Mouse (Mus musculus) heart, embryonic 10.5 days (tissue): ENCODE measurements around the gene Ppp1cc. TPM values are rescaled to one million over a fixed set of nuclear protein-coding genes. Genes with fewer than 3 reads are reported as not detected.

Source experiments
- DNase-seq: peaks from one replicate; pipeline ENCODE4 v3.0.0-alpha.2; 2017; ENCODE audit warnings: low spot score
- H3K27ac ChIP-seq: fragments of 300-500 bp; sonication (generic); 2 replicates; pipeline ENCODE4 v1.5.1; 2016; ENCODE audit warnings: mild to moderate bottlenecking
- H3K27me3 ChIP-seq: fragments of 300-500 bp; sonication (generic); 2 replicates; pipeline ENCODE4 v1.6.1; 2016; ENCODE audit warnings: mild to moderate bottlenecking; ENCODE audit not compliant: poor library complexity, insufficient read depth, severe bottlenecking
- H3K36me3 ChIP-seq: fragments of 300-500 bp; sonication (generic); 2 replicates; pipeline ENCODE4 v1.6.1; 2016; ENCODE audit warnings: mild to moderate bottlenecking, moderate library complexity
- H3K4me1 ChIP-seq: fragments of 300-500 bp; sonication (generic); 2 replicates; pipeline ENCODE4 v1.6.1; 2016; ENCODE audit warnings: mild to moderate bottlenecking
- H3K4me3 ChIP-seq: fragments of 300-500 bp; sonication (generic); 2 replicates; pipeline ENCODE4 v1.5.1; 2016; ENCODE audit warnings: mild to moderate bottlenecking, moderate library complexity
- H3K9me3 ChIP-seq: fragments of 300-500 bp; sonication (generic); 2 replicates; pipeline ENCODE4 v1.6.1; 2016; ENCODE audit warnings: mild to moderate bottlenecking, moderate library complexity
- WGBS: fragments of 180-500 bp; shearing (Covaris S2); methylation state at CpG from one replicate; pipeline ENCODE4 v1.1.7; 2016; 5-methylcytosine and 5-hydroxymethylcytosine counted together
- polyA plus RNA-seq: library from polyadenylated mRNA; unstranded; fragments of >200 nt; fragmentation: Nextera tagmentation; extraction: Ambion mirVana; gene quantifications from 2 replicates; pipeline ENCODE4 v1.2.1, GENCODE M21; 2016

Gene Ppp1cc
- 243 and 295 TPM in 2 replicates for polyA plus RNA-seq

- Histone ChIP-seq H3K9me3 (no peaks in the 10 kb centered on the region), H3K4me3 (peak within 1 kb of the TSS; percentile 69), H3K4me1 (peaks cover 65% of the 10 kb centered on the region), H3K27me3 (no peaks in the 10 kb centered on the region), H3K36me3 (peaks cover 32% of the 10 kb centered on the region), H3K27ac (peak within 1 kb of the TSS; percentile 95)
- under 1% methylated on average over 53 of the region's 54 CpGs for WGBS
- peak; percentile 97 for DNase-seq
These were observed at the start of gene Ppp1cc for GRCm38 (mm10) chr5:122157827-122158381. Gene Ppp1cc (plus strand): TSS chr5:122158278.

- DNase-seq: peak; percentile 77
- WGBS: 42% methylated on average over 16 of the region's 16 CpGs
- H3K4me1 ChIP-seq: peaks cover 44% of the 10 kb centered on the region
- no peaks in the 10 kb centered on the region; the same call in 1 of the 2 replicates for H3K27me3 ChIP-seq
- peak overlapping the region; percentile 73 for H3K27ac ChIP-seq
- no peaks in the 10 kb centered on the region for H3K9me3 ChIP-seq
- H3K4me3 ChIP-seq: no peak overlapping the region
- H3K36me3 ChIP-seq: peaks cover 31% of the 10 kb centered on the region
These were observed 48.6 kb upstream of the Ppp1cc start for GRCm38 (mm10) chr5:122109325-122110060.

- DNase-seq: no peak
- Histone ChIP-seq H3K36me3 (peaks cover 21% of the 10 kb centered on the region), H3K27ac (no peak overlapping the region), H3K27me3 (no peaks in the 10 kb centered on the region; the same call in 1 of the 2 replicates), H3K9me3 (no peaks in the 10 kb centered on the region), H3K4me3 (no peak overlapping the region), H3K4me1 (peaks cover 39% of the 10 kb centered on the region)
- WGBS: 80% methylated on average over 13 of the region's 13 CpGs
These were observed 47.5 kb upstream of the Ppp1cc start for GRCm38 (mm10) chr5:122110625-122111024.

GRCm38 (mm10) chr5:122111091-122111932 is 46.8 kb upstream of the Ppp1cc start:
- WGBS: 59% methylated on average over 26 of the region's 26 CpGs
- Histone ChIP-seq H3K27me3 (no peaks in the 10 kb centered on the region; the same call in 1 of the 2 replicates), H3K9me3 (no peaks in the 10 kb centered on the region), H3K4me1 (peaks cover 35% of the 10 kb centered on the region), H3K36me3 (peaks cover 14% of the 10 kb centered on the region), H3K4me3 (0 out of 2 replicates have a peak overlapping the region, but pooled peaks have one; percentile 9), H3K27ac (peak overlapping the region; percentile 38; the same call in 1 of the 2 replicates)
- no peak for DNase-seq

- Histone ChIP-seq H3K4me3 (0 out of 2 replicates have a peak overlapping the region, but pooled peaks have one; percentile 9), H3K9me3 (no peaks in the 10 kb centered on the region), H3K27me3 (no peaks in the 10 kb centered on the region; the same call in 1 of the 2 replicates), H3K4me1 (peaks cover 31% of the 10 kb centered on the region), H3K36me3 (peaks cover 8% of the 10 kb centered on the region; the same call in 1 of the 2 replicates), H3K27ac (peak overlapping the region; percentile 38; the same call in 1 of the 2 replicates)
- no peak for DNase-seq
- WGBS: 43% methylated on average over 4 of the region's 4 CpGs
These were observed 46.2 kb upstream of the Ppp1cc start for GRCm38 (mm10) chr5:122111933-122112248.

GRCm38 (mm10) chr5:122113450-122113849 is 44.6 kb upstream of the Ppp1cc start:
- no peaks in the 10 kb centered on the region for H3K36me3 ChIP-seq
- H3K4me3 ChIP-seq: no peak overlapping the region
- no peaks in the 10 kb centered on the region; the same call in 1 of the 2 replicates for H3K27me3 ChIP-seq
- peaks cover 26% of the 10 kb centered on the region for H3K4me1 ChIP-seq
- H3K27ac ChIP-seq: no peak overlapping the region
- no peaks in the 10 kb centered on the region for H3K9me3 ChIP-seq
- no peak for DNase-seq
- 77% methylated on average over 7 of the region's 7 CpGs for WGBS

- Histone ChIP-seq H3K9me3 (no peaks in the 10 kb centered on the region), H3K27me3 (no peaks in the 10 kb centered on the region; the same call in 1 of the 2 replicates), H3K4me1 (peaks cover 25% of the 10 kb centered on the region), H3K4me3 (no peak overlapping the region), H3K36me3 (no peaks in the 10 kb centered on the region), H3K27ac (no peak overlapping the region)
- DNase-seq: no peak
- 4% methylated on average over 2 of the region's 2 CpGs for WGBS
These were observed 43.9 kb upstream of the Ppp1cc start for GRCm38 (mm10) chr5:122114176-122114575.

GRCm38 (mm10) chr5:122115266-122115763 is 42.8 kb upstream of the Ppp1cc start:
- Histone ChIP-seq H3K27me3 (no peaks in the 10 kb centered on the region; the same call in 1 of the 2 replicates), H3K4me3 (no peak overlapping the region), H3K9me3 (no peaks in the 10 kb centered on the region), H3K36me3 (no peaks in the 10 kb centered on the region), H3K27ac (no peak overlapping the region), H3K4me1 (peaks cover 20% of the 10 kb centered on the region; the same call in 1 of the 2 replicates)
- WGBS: 89% methylated on average over 9 of the region's 9 CpGs
- no peak for DNase-seq

- peaks cover 18% of the 10 kb centered on the region; the same call in 1 of the 2 replicates for H3K4me1 ChIP-seq
- no peaks in the 10 kb centered on the region for H3K36me3 ChIP-seq
- H3K4me3 ChIP-seq: no peak overlapping the region
- no peak for DNase-seq
- no peak overlapping the region for H3K27ac ChIP-seq
- no peaks in the 10 kb centered on the region for H3K9me3 ChIP-seq
- no peaks in the 10 kb centered on the region; the same call in 1 of the 2 replicates for H3K27me3 ChIP-seq
- WGBS: 81% methylated on average over 6 of the region's 6 CpGs
These were observed 41.8 kb upstream of the Ppp1cc start for GRCm38 (mm10) chr5:122116243-122116642.

GRCm38 (mm10) chr5:122125211-122125760 is 32.8 kb upstream of the Ppp1cc start:
- DNase-seq: no peak
- no peak overlapping the region for H3K4me3 ChIP-seq
- no peaks in the 10 kb centered on the region for H3K36me3 ChIP-seq
- H3K9me3 ChIP-seq: no peaks in the 10 kb centered on the region
- no peak overlapping the region for H3K27ac ChIP-seq
- 0 out of 2 replicates have a peak, but pooled peaks cover 6% of the 10 kb centered on the region for H3K27me3 ChIP-seq
- H3K4me1 ChIP-seq: peaks cover 6% of the 10 kb centered on the region
- 74% methylated on average over 8 of the region's 8 CpGs for WGBS

- no peak for DNase-seq
- Histone ChIP-seq H3K36me3 (no peaks in the 10 kb centered on the region), H3K9me3 (no peaks in the 10 kb centered on the region), H3K27ac (no peak overlapping the region), H3K4me1 (peaks cover 28% of the 10 kb centered on the region), H3K27me3 (peaks cover 16% of the 10 kb centered on the region; the same call in 1 of the 2 replicates), H3K4me3 (0 out of 2 replicates have a peak overlapping the region, but pooled peaks have one; percentile 2)
- WGBS: 28% methylated on average over 16 of the region's 16 CpGs
These were observed 28.9 kb upstream of the Ppp1cc start for GRCm38 (mm10) chr5:122129068-122129655.
